Mouse (Mus musculus) lung, adult 2 months (tissue): Measurements from ENCODE around the gene Prnd. TPM values are rescaled to one million over a fixed set of nuclear protein-coding genes. Genes with fewer than 3 reads are reported as not detected.

Source experiments
- DNase-seq: peaks from one replicate; pipeline ENCODE4 v3.0.0; 2022
- H3K4me1 ChIP-seq: fragments of 200-500 bp; 2 replicates; pipeline ENCODE4 v1.6.1; 2011; ENCODE audit warnings: low read length; ENCODE audit not compliant: control insufficient read depth, insufficient read depth
- H3K4me3 ChIP-seq: fragments of 200-500 bp; replicated peaks from 2 replicates; pipeline ENCODE3; 2011; ENCODE audit warnings: low read depth, mild to moderate bottlenecking, control low read depth, low read length; ENCODE audit errors: extremely low read depth
- CTCF ChIP-seq: fragments of 200-500 bp; IDR thresholded peaks from 2 replicates; pipeline ENCODE4 v1.5.1; 2011; ENCODE audit warnings: mild to moderate bottlenecking, low read length, control low read depth; ENCODE audit not compliant: insufficient read depth
- POLR2A ChIP-seq: fragments of 200-500 bp; IDR thresholded peaks from 2 replicates; pipeline ENCODE4 v1.6.1; 2011; ENCODE audit warnings: low read depth, mild to moderate bottlenecking, control low read depth, low read length, borderline replicate concordance; ENCODE audit errors: extremely low read depth
- WGBS: fragments of 180-500 bp; shearing (Covaris S2); methylation state at CpG from one replicate; pipeline ENCODE4 v1.1.7; 2018; 5-methylcytosine and 5-hydroxymethylcytosine counted together
- polyA plus RNA-seq: library from polyadenylated mRNA; depleted of rRNA; stranded (reverse); fragments of >200 nt; gene quantifications from 2 replicates; pipeline ENCODE4 v1.2.3, GENCODE M21; 2012; rRNA removed

Gene Prnd
- polyA plus RNA-seq, 1 experiment = 0.95 TPM

DNA sequence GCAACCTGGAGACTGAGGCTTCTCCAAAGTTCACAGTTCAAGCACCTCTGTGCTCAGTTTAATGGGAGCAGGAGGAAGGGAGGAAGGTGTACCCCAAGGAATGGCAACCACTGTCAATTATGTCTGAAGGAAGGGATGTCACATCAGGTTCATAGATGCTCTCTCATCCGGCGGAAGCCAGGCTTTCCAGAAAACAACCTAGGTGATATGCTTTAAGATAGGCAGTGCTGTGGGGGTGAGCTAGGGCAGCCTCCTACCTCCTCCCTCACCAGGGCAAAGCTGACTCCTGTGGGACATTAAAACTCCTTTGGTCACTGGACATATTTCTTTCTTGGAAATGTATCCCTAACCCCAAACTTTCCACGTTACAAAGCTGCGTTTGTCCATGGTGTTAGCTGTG lies 42.5 kb downstream of the Prnd start:
- no peak for TF ChIP-seq POLR2A
- Histone ChIP-seq H3K4me3 (no peak overlapping the region), H3K4me1 (peaks cover 6% of the 10 kb centered on the region; the same call in 1 of the 2 replicates)
- DNase-seq = no peak
- WGBS = 75% methylated on average over 4 of the region's 4 CpGs

DNA sequence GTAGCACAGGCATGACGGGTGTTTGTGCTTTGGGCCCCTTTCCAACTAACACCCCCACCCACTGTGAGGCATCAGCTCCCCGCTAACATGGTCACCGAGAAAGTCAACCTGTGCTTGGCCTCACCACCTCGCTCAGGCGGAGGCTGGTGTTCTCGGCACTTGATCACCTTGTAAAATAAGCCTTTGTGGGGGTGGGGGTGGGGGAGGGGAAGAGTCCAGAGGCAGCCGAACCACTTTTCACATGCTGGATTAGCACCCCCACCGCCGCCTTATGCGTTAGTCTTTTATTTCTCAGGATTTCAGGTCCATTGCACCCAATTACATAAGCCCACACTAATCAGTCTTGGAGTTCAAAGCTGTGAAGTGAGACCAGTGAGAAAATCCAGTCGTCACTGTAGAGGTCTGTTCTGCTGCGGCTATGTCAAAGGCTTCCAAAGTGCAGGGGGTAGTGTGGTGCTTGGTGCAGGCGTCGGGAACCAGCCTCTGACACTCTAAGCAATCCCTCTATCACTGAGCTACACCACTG lies 43.0 kb downstream of the Prnd start:
- TF ChIP-seq CTCF = no peak
- TF ChIP-seq POLR2A = no peak
- Histone ChIP-seq H3K4me1 (peaks cover 6% of the 10 kb centered on the region; the same call in 1 of the 2 replicates), H3K4me3 (no peak overlapping the region)
- whole genome bisulfite sequencing = 59% methylated on average over 14 of the region's 14 CpGs
- DNase-seq = no peak

DNA sequence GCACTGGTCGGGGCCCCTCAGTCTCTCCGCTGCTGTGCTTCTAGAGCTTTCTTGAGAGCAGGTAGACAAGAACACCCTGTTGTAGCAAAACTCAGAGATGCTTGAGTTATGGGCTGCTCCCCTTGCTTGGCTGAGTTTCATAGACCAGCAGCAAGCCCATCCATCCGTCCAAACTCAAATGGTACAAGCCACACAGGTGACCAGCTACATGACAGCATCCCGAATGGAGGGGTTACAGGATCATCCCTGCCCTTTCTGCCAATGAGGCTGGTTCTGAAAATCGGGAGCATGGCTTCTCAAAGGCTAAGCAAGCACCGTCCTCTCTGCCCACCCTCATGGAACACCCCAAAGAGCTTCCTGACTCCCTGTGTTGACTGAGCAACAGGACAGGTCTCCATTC lies 44.3 kb downstream of the Prnd start:
- no peak for DNase-seq
- 92% methylated on average over 6 of the region's 6 CpGs for WGBS
- Histone ChIP-seq H3K4me1 (peaks cover 6% of the 10 kb centered on the region; the same call in 1 of the 2 replicates), H3K4me3 (no peak overlapping the region)
- no peak for TF ChIP-seq POLR2A
- TF ChIP-seq CTCF = no peak

DNA sequence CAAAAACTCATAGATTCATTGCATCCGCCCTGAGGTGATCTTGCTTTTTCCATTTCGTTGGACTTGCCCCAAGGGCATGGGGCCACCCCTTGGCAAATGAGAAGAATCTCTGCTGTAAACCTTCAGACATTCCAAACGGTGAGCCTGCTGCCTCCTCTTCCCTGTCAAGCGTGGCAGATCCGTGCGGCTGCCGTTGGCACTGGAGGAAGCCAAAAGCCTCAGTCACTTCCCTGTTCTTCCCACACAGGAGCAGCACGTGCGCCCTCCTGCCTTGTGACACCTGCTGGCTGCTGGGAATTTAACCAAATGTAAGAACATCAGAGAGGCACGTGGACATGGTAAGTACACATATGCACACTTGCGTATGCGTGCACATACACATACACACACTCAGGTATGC lies 45.1 kb downstream of the Prnd start:
- no peak overlapping the region for H3K4me3 ChIP-seq
- peaks cover 6% of the 10 kb centered on the region; the same call in 1 of the 2 replicates for H3K4me1 ChIP-seq
- WGBS = 78% methylated on average over 12 of the region's 12 CpGs
- TF ChIP-seq CTCF (no peak), POLR2A (no peak)
- DNase-seq = no peak

DNA sequence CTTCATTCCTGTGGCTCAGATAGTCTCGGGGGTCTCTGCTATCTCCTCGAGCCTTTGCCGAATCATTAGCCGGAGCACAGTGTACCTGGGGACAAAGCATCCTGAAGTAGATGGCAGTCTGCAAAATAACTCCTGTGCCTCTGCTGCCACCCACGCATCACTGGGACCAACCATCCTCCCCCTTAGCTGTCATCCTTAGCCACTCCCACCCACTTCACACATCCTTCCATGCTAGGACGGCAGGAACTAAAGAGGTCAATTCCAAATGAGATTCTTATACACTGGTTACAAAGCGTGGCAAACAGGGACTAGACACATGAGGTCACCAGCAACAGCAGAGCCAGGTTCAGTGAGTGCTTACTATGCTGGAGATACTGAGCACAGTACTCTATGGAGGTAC lies 45.7 kb downstream of the Prnd start:
- 80% methylated on average over 7 of the region's 7 CpGs for WGBS
- no peak for TF ChIP-seq POLR2A
- no peak for TF ChIP-seq CTCF
- peaks cover 6% of the 10 kb centered on the region; the same call in 1 of the 2 replicates for H3K4me1 ChIP-seq
- H3K4me3 ChIP-seq = no peak overlapping the region
- no peak for DNase-seq

DNA sequence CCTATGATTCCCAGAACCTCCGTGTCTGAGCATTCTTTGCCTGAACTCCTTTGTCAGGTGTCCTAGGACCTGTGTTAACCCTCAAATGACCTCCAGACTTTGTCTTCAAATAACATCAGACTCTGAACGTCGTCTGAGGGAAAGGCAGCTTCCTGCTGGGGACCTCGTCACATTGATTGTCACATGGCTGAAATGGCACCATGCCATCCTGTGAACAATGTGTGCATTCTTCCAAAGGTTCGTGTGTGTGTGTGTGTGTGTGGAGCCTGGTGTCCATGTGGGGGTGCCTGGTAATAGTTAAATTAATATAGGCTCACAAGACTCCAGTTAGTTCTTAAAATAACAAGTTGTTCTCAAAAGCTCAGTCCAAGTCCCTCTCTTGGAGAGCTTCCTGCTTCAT lies 46.7 kb downstream of the Prnd start:
- WGBS = 26% methylated on average over 5 of the region's 5 CpGs
- Histone ChIP-seq H3K4me3 (no peak overlapping the region), H3K4me1 (peaks cover 3% of the 10 kb centered on the region; the same call in 1 of the 2 replicates)
- no peak for TF ChIP-seq CTCF
- no peak for TF ChIP-seq POLR2A
- DNase-seq = no peak

DNA sequence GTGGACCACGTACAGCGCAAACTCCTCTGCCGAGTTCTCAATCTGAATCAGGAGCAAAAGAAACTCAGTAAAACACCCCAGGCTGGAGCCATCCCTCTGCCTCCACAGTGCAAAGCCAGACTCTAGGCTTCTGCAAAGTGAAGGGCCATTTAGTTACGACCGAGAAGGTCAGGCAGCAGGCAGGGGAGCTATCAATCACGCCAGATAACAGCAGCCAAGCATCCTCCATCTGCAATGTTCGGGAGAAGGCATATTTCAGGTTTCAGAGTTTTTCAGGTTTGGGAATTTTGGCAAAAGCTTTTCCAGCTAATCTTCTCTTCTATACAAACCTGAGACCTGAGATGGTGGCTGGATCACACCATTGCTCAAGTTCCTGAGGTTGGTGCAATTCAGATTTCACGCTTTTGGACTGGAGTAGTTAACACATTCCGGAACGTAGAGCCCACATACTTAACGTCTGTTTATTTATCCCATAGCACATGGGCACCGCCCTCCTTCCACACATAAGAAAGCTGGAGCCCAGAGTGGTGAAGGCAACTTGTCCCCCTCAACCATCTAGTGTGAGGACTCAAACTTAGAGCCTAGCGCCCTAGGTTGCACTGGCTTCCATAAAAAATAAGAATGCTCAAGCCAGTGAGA lies 51.2 kb downstream of the Prnd start:
- no peak for DNase-seq
- no peak overlapping the region for H3K4me3 ChIP-seq
- TF ChIP-seq CTCF = no peak
- no peak for TF ChIP-seq POLR2A
- WGBS = 70% methylated on average over 13 of the region's 13 CpGs
- peaks cover 11% of the 10 kb centered on the region for H3K4me1 ChIP-seq

DNA sequence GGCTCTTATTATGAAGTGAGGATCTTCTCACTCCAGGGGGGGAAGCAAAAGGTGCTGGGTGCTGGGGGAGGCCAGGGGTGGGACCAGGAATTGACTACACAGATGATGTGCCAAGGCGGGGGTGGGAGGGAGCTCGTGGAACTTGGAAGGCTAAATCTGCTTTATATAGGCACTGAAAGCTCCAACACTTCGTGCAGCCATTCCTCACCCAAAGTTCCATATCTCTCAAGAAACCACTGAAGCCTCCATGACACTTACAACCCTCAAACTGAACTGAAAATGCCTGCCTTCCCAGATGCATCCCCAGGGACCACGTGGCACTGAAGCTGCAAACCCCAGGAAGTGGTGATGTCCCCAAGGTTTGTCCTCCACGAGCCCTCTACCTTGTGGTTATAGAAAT lies 53.3 kb downstream of the Prnd start:
- no peak for DNase-seq
- Histone ChIP-seq H3K4me3 (no peak overlapping the region), H3K4me1 (peaks cover 18% of the 10 kb centered on the region)
- no peak for TF ChIP-seq CTCF
- TF ChIP-seq POLR2A = no peak
- WGBS = 65% methylated on average over 5 of the region's 5 CpGs

DNA sequence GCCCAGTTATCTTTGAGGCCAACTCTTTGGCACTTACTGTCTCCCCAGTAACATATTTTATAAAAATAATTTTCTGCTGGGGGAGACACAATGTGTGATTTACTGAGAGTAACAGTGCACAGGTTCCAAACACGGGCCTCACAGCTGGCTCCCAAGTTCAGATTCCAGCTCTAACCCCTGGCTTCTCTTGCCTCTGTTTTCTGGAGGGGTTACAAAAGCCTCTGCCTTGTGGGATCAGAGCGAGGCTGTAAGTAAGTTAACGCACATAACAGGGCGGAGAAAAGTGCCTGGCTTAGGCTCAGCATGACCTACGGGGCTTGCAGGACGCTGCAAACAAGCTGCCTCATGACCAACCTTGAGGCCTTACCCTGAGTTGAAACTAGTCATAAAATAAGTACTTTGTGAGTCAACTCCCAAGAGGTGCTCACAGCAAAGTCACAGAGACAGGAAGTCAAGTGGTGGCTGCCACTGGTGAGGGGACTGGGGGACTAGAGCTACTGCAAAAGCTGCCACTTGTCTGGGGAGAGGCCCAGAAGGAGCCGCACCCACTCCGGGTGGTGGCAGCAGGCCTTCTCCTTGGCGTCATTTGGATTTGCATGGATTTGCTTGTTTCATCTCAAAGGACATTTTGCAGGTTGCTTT lies 54.0 kb downstream of the Prnd start:
- Histone ChIP-seq H3K4me3 (no peak overlapping the region), H3K4me1 (peaks cover 18% of the 10 kb centered on the region)
- TF ChIP-seq POLR2A (no peak), CTCF (no peak)
- 68% methylated on average over 9 of the region's 9 CpGs for WGBS
- peak; percentile 54 for DNase-seq

DNA sequence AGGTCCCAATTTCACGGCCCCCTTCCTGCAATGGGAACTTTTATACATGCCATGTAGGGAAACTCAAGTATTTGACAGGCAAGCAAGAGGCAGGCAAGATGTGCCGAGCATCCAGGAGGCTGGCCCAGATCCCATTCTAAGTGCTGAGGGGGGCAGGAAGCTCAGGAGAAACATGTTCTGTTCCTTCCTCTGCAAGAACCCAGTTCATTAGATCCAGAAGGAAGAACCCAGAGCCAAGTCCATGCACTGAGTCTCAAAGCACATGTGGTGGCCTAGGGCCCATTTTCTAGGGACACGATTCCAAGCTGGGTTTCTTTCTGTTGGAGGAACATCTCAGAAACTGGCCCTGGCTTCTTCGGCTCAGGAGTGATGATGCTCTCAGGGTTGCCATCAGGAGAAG lies 54.8 kb downstream of the Prnd start:
- 76% methylated on average over 4 of the region's 4 CpGs for WGBS
- TF ChIP-seq CTCF = no peak
- TF ChIP-seq POLR2A = no peak
- no peak for DNase-seq
- H3K4me1 ChIP-seq = peaks cover 18% of the 10 kb centered on the region
- no peak overlapping the region for H3K4me3 ChIP-seq

Other genes starting within 250 kb of the Prnd start
- gene Erv3, start 91.1 kb upstream of the Prnd start, polyA plus RNA-seq = not detected in 2 replicates
- 95.5 and 102 TPM in 2 replicates for gene Prnp, start 40.9 kb upstream of the Prnd start, polyA plus RNA-seq
- not detected in 2 replicates for gene Prn, start 40.9 kb upstream of the Prnd start, polyA plus RNA-seq
- gene Rassf2, start 79.4 kb downstream of the Prnd start, polyA plus RNA-seq = 26.6 and 27.1 TPM in 2 replicates
- 82.2 and 83.1 TPM in 2 replicates for gene Slc23a2, start 194.2 kb downstream of the Prnd start, polyA plus RNA-seq